Mouse (Mus musculus) B cell, adult 62 days (primary cell): ENCODE results near the gene Cilp2. TPM values are rescaled to one million over a fixed set of nuclear protein-coding genes. Genes with fewer than 3 reads are reported as not detected.

Experiments
- total RNA-seq: library from RNA; stranded (reverse); gene quantifications from 4 replicates; pipeline ENCODE4 v1.2.4, GENCODE M21; 2023

Gene Cilp2
- 0.18 to 0.21 TPM in 2 of 4 replicates, not detected in the others for total RNA-seq

GRCm38 (mm10) chr8:69887289-69888243 is at the start of gene Cilp2:
Gene Cilp2, minus strand, starts transcription at chr8:69887687.

GRCm38 (mm10) chr8:69902163-69903062 is 14.9 kb upstream of the Cilp2 start, which contains the start of the genes Tssk6, Ndufa13 and Yjefn3:
Gene Tssk6, plus strand, starts transcription at chr8:69902184.
Gene Ndufa13, minus strand, starts transcription at chr8:69902558.
Gene Yjefn3, minus strand, starts transcription at chr8:69902712.

GRCm38 (mm10) chr8:69832298-69832853 is 55.1 kb downstream of the Cilp2 start, which contains the start of gene Pbx4:
Gene Pbx4, plus strand, starts transcription at chr8:69832491.

Other genes starting within 250 kb of the Cilp2 start
- gene Zfp964, start 233.2 kb downstream of the Cilp2 start, total RNA-seq, result 0.75 to 1.6 TPM (median 1.00 TPM) in 4 replicates
- 87.0 to 95.8 TPM (median 91.4 TPM) in 4 replicates for gene Zfp869, start 177.0 kb downstream of the Cilp2 start, total RNA-seq
- gene Zfp963, start 137.7 kb downstream of the Cilp2 start, total RNA-seq, result 3.5 to 3.8 TPM (median 3.8 TPM) in 4 replicates
- gene Gm20422, start 112.8 kb downstream of the Cilp2 start, total RNA-seq, result 1.1 to 2.0 TPM in 2 of 4 replicates, not detected in the others
- gene Atp13a1, start 96.5 kb downstream of the Cilp2 start, total RNA-seq, result 53.7 to 63.4 TPM (median 56.4 TPM) in 4 replicates
- gene Zfp866, start 96.5 kb downstream of the Cilp2 start, total RNA-seq, result 20.8 to 25.2 TPM (median 21.7 TPM) in 4 replicates
- 371 to 418 TPM (median 378 TPM) in 4 replicates for gene Gmip, start 79.0 kb downstream of the Cilp2 start, total RNA-seq
- gene Lpar2, start 65.3 kb downstream of the Cilp2 start, total RNA-seq, result 6.8 to 7.8 TPM (median 7.1 TPM) in 4 replicates
- 3.0 to 11.8 TPM (median 7.3 TPM) in 4 replicates for gene Pbx4, start 55.2 kb downstream of the Cilp2 start, total RNA-seq
- gene Tssk6, start 14.5 kb upstream of the Cilp2 start, total RNA-seq, result 0.46 to 1.8 TPM (median 0.86 TPM) in 4 replicates
- 46.4 to 56.3 TPM (median 47.7 TPM) in 4 replicates for gene Ndufa13, start 14.9 kb upstream of the Cilp2 start, total RNA-seq
- gene Yjefn3, start 15.0 kb upstream of the Cilp2 start, total RNA-seq, result 0.97 TPM in 1 of 4 replicates, not detected in the others
- 91.2 to 119 TPM (median 106 TPM) in 4 replicates for gene Gatad2a, start 108.7 kb upstream of the Cilp2 start, total RNA-seq
- 120 to 135 TPM (median 124 TPM) in 4 replicates for gene Mau2, start 155.0 kb upstream of the Cilp2 start, total RNA-seq
- 41.7 to 48.8 TPM (median 46.5 TPM) in 4 replicates for gene Sugp1, start 155.1 kb upstream of the Cilp2 start, total RNA-seq
- gene Tm6sf2, start 185.2 kb upstream of the Cilp2 start, total RNA-seq, result 0.41 to 0.42 TPM in 2 of 4 replicates, not detected in the others
- gene Hapln4, start 195.8 kb upstream of the Cilp2 start, total RNA-seq, result not detected in 4 replicates
- 0.12 to 0.24 TPM (median 0.12 TPM) in 4 replicates for gene Ncan, start 233.2 kb upstream of the Cilp2 start, total RNA-seq
- 26.8 to 34.5 TPM (median 33.3 TPM) in 4 replicates for gene Nr2c2ap, start 243.6 kb upstream of the Cilp2 start, total RNA-seq